Mouse (Mus musculus) left cerebral cortex, adult 8-10 months (tissue): Measurements from ENCODE around the gene Camsap1. TPM values are rescaled to one million over a fixed set of nuclear protein-coding genes. Genes with fewer than 3 reads are reported as not detected.

Source experiments
- DNase-seq, 2 experiments: peaks; one replicate each; pipeline ENCODE4 v3.0.0; 2022; ENCODE audit warnings: low spot score in 2 of 2
- total RNA-seq, 4 experiments: library from RNA; stranded (reverse); gene quantifications; 2 replicates each; pipeline ENCODE4 v1.2.4; 2022

The Camsap1 gene
- total RNA-seq, 4 experiments from 2014 or later: 128 to 175 (median 144) TPM

DNA sequence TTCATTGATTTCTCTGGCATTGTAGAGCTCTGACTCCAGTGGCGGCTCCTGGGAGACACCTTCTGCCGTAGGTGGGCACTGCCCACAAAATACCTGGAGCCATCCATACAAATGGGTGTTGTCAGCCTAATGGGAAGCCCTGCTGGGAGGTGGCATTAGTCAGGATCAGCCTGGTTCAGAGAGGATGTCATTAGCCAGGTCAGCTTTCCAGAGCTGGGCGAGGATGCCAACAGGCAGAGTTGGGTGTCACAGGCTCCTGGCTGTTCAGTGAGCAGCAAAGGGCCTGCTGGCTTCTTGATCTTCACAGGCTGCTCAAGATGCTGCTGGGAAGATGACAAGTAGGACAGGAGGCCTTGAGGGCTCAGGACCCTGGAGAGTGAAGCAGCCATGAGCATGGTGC lies 98.3 kb downstream of the Camsap1 start:
- DNase-seq: no peak

DNA sequence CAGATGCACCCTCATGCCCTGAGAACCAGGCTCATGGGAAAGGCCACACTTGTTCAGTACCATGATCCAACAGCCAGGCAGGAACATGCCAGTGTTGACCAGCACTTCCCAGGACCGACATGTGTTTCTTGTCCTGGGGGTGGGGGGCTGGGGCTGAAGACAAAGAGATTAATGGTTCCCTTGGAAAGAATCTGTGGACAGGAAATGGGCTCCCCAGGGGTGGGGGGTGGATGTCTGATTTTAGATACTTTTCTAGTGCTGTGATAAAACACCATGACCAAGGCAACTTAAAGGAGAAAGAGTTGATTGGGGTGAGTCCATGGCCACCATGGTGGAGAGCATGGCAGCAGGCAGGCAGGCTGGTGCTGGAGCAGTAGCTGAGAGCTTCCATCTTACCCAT lies 100.8 kb downstream of the Camsap1 start:
- no peak for DNase-seq

DNA sequence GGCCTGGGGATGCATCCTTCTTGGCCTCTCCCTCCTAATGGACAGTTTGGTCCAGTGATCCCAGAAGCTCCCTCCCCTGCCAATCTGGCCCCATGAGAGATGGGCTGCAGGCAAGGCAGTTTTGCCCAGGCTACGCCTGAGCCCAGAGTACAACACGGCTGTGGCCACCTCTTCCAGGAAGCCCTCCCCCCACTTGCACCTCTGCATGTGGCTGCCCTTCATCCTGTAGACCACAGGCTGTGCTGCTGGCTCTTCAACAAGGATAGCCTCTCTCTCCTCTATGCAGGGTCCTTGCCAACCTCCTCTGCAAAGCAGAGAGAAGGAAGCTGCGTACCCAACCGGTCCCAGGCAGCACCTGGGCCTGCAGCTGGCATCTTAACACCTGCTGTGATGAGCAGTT lies 104.0 kb downstream of the Camsap1 start:
- DNase-seq: no peak

DNA sequence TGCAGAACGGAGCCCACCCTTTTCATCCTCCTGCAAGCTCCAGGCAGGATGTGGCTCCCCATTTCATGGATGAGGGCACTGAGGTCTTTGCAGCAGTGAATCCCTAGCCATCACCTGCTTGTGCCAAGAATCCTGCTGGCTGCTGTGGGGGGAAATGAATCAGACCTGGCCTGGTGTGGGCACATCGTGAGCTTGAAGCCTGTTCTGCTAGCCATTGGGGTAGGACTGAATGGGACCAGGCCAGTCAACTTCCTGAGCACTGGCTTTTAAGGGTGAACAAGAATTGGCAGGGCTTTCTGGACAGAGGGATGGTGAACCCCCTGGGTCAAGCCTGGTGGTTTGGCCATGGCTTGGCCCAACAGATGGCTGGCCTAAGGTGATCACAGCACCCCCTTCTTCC lies 104.6 kb downstream of the Camsap1 start:
- DNase-seq: no peak

DNA sequence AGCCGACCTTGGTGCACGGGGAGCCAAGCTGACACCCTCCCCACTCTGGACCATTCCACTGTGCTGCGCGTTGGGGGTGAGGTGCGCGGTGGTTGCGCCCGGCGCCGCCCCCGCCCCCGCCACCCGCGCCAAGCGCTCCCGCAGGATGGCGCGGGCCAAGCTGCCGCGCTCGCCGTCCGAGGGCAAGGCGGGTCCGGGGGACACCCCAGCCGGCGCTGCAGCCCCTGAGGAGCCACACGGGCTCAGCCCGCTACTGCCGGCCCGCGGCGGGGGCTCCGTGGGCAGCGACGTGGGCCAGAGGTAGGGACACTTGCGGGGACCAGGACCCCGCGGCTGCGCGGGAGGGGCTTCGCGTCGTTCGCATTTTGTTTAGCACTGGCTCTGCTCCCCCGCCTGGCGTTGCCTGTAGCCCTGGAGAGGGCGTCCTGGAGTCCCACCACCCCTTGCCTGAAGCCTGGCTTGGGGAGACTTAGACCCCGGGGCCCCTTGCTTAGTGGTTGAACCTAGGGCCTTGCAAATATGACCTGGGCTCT lies 105.3 kb downstream of the Camsap1 start:
- peak in 1 of 2 experiments; percentile 45 for DNase-seq

DNA sequence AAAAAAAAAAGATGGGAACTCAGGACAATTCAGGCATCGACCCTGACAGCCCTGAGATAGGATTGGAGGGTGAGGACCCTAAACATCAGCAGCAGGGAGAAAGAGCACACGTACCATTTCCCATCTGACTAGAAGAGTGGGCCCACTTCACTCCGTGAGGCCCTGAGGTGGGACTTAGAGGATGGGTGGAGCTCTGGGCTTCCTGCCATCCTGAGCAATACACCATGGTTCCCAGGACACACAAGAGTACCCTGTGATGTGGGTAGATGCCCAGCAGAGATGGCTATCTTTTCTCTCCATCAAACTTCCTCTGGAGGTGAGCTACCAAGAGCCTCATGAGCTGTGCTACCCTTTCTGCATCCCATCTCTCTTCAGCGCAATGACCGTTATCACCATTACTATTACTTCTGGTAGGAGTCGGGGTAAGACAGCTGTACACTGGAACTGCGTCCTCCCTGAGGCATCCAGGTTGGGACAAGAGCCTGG lies 105.8 kb downstream of the Camsap1 start:
- no peak for DNase-seq

Other genes with a start within 250 kb of the Camsap1 start
- gene Obp2b, start 246.3 kb downstream of the Camsap1 start, total RNA-seq: under 1 TPM in 2 of 4 experiments, not detected in 2; 0.72 to 0.74 TPM
- not detected for gene Lcn3, start 217.7 kb downstream of the Camsap1 start, total RNA-seq
- not detected for gene Lcn11, start 206.3 kb downstream of the Camsap1 start, total RNA-seq
- not detected for gene Gm13539, start 201.0 kb downstream of the Camsap1 start, total RNA-seq
- not detected for gene Glt6d1, start 167.4 kb downstream of the Camsap1 start, total RNA-seq
- not detected for gene Lcn9, start 160.1 kb downstream of the Camsap1 start, total RNA-seq
- gene Sohlh1, start 136.0 kb downstream of the Camsap1 start, total RNA-seq: not detected
- 100 to 1,000 TPM; 132 to 138 (median 136) TPM for gene Kcnt1, start 119.5 kb downstream of the Camsap1 start, total RNA-seq
- gene Ubac1, start 38.5 kb upstream of the Camsap1 start, total RNA-seq: 10 to 100 TPM; 46.1 to 64.4 (median 55.4) TPM
- gene Nacc2, start 139.9 kb upstream of the Camsap1 start, total RNA-seq: 10 to 100 TPM; 82.0 to 82.9 (median 82.7) TPM
- under 1 TPM in 3 of 4 experiments, not detected in 1; 0.21 to 0.42 (median 0.22) TPM for gene Lhx3, start 225.0 kb upstream of the Camsap1 start, total RNA-seq